Mouse (Mus musculus): Measurements from ENCODE around the gene Fbxo47. TPM values are rescaled to one million over a fixed set of nuclear protein-coding genes. Genes with fewer than 3 reads are reported as not detected.

Gene Fbxo47
- polyA plus RNA-seq (2014; fragmentation: Nextera tagmentation; extraction: Ambion mirVana), result 0.33 and 0.47 TPM in 2 replicates

- H3K4me1 ChIP-seq (ENCODE audit: control insufficient read depth, insufficient read depth, low read length), result no peaks in the 10 kb centered on the region
- peak; percentile 97 for ATAC-seq (ENCODE audit: low FRiP score, low TSS enrichment)
- H3K27ac ChIP-seq (ENCODE audit: low read depth, low read length), result peak within 1 kb of the TSS; percentile 86
- peak within 1 kb of the TSS; percentile 58 for H3K9ac ChIP-seq (ENCODE audit: low read depth, low read length)
- H3K9me3 ChIP-seq (ENCODE audit: control insufficient read depth, low read length), result no peaks in the 10 kb centered on the region
- H3K4me3 ChIP-seq (ENCODE audit: low read length), result peak within 1 kb of the TSS; percentile 56
- WGBS, result under 1% methylated on average over 37 of the region's 37 CpGs
- H3K27me3 ChIP-seq (ENCODE audit: control insufficient read depth, insufficient read depth, low read length), result no peaks in the 10 kb centered on the region
- H3K4me2 ChIP-seq (replicated peaks; ENCODE audit: low read depth, low read length), result peak within 1 kb of the TSS; percentile 54
- H3K36me3 ChIP-seq (ENCODE audit: control insufficient read depth, insufficient read depth, low read length), result no peaks in the 10 kb centered on the region
These were observed at the start of gene Fbxo47 for GRCm38 (mm10) chr11:97883918-97884600. TSS of gene Fbxo47 (minus strand) at chr11:97884154.

- Histone ChIP-seq H3K4me3 (ENCODE audit: low read length) (no peak overlapping the region), H3K4me1 (ENCODE audit: control insufficient read depth, insufficient read depth, low read length) (no peaks in the 10 kb centered on the region), H3K36me3 (ENCODE audit: control insufficient read depth, insufficient read depth, low read length) (no peaks in the 10 kb centered on the region), H3K9ac (ENCODE audit: low read depth, low read length) (no peak overlapping the region), H3K27ac (ENCODE audit: low read depth, low read length) (no peak overlapping the region), H3K4me2 (replicated peaks; ENCODE audit: low read depth, low read length) (no peak overlapping the region), H3K9me3 (ENCODE audit: control insufficient read depth, low read length) (no peaks in the 10 kb centered on the region; the same call in 1 of the 2 replicates), H3K27me3 (ENCODE audit: control insufficient read depth, insufficient read depth, low read length) (no peaks in the 10 kb centered on the region)
- ATAC-seq (ENCODE audit: low FRiP score, low TSS enrichment), result no peak
- WGBS, result 82% methylated on average over 1 of the region's 1 CpGs
These were observed 49.6 kb upstream of the Fbxo47 start for GRCm38 (mm10) chr11:97933553-97933952.

GRCm38 (mm10) chr11:97928905-97929304 is 45.0 kb upstream of the Fbxo47 start:
- ATAC-seq (ENCODE audit: low FRiP score, low TSS enrichment), result no peak
- Histone ChIP-seq H3K27ac (ENCODE audit: low read depth, low read length) (no peak overlapping the region), H3K9me3 (ENCODE audit: control insufficient read depth, low read length) (no peaks in the 10 kb centered on the region; the same call in 1 of the 2 replicates), H3K36me3 (ENCODE audit: control insufficient read depth, insufficient read depth, low read length) (no peaks in the 10 kb centered on the region), H3K4me2 (replicated peaks; ENCODE audit: low read depth, low read length) (no peak overlapping the region), H3K9ac (ENCODE audit: low read depth, low read length) (no peak overlapping the region), H3K4me3 (ENCODE audit: low read length) (no peak overlapping the region), H3K4me1 (ENCODE audit: control insufficient read depth, insufficient read depth, low read length) (no peaks in the 10 kb centered on the region), H3K27me3 (ENCODE audit: control insufficient read depth, insufficient read depth, low read length) (no peaks in the 10 kb centered on the region)
- WGBS, result 57% methylated on average over 4 of the region's 4 CpGs

DNA sequence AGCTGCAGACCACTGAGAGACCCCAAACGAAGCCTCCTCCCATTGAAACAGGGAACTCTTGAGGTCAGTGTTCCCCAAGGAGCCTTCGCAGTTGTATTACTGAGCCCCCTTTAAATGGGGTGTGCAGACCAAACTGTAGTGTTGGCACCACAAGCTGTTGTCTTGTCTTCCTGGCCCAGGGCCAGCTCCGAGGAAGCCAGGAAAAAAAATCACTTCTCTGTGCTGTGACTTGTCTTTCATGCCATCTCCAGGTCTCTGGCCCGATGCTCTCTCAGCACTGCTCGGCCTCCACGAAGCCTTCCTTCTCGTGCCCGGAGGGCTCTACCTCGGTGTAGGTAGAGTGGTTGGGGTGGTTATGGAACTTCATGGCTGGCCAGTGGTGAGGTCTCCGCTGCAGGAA is 40.3 kb upstream of the Fbxo47 start:
- H3K9ac ChIP-seq (ENCODE audit: low read depth, low read length), result no peak overlapping the region
- no peaks in the 10 kb centered on the region for H3K9me3 ChIP-seq (ENCODE audit: control insufficient read depth, low read length)
- no peak overlapping the region for H3K4me2 ChIP-seq (replicated peaks; ENCODE audit: low read depth, low read length)
- no peak overlapping the region for H3K27ac ChIP-seq (ENCODE audit: low read depth, low read length)
- 0 out of 2 replicates have a peak, but pooled peaks cover 4% of the 10 kb centered on the region for H3K4me1 ChIP-seq (ENCODE audit: control insufficient read depth, insufficient read depth, low read length)
- 92% methylated on average over 10 of the region's 10 CpGs for WGBS
- H3K4me3 ChIP-seq (ENCODE audit: low read length), result no peak overlapping the region
- no peak for ATAC-seq (ENCODE audit: low FRiP score, low TSS enrichment)
- H3K27me3 ChIP-seq (ENCODE audit: control insufficient read depth, insufficient read depth, low read length), result no peaks in the 10 kb centered on the region
- H3K36me3 ChIP-seq (ENCODE audit: control insufficient read depth, insufficient read depth, low read length), result no peaks in the 10 kb centered on the region

- H3K4me3 ChIP-seq (ENCODE audit: low read length), result no peak overlapping the region
- H3K27ac ChIP-seq (ENCODE audit: low read depth, low read length), result no peak overlapping the region
- no peak for ATAC-seq (ENCODE audit: low FRiP score, low TSS enrichment)
- no peaks in the 10 kb centered on the region for H3K9me3 ChIP-seq (ENCODE audit: control insufficient read depth, low read length)
- H3K9ac ChIP-seq (ENCODE audit: low read depth, low read length), result no peak overlapping the region
- no peaks in the 10 kb centered on the region for H3K27me3 ChIP-seq (ENCODE audit: control insufficient read depth, insufficient read depth, low read length)
- no peaks in the 10 kb centered on the region for H3K36me3 ChIP-seq (ENCODE audit: control insufficient read depth, insufficient read depth, low read length)
- 0 out of 2 replicates have a peak, but pooled peaks cover 4% of the 10 kb centered on the region for H3K4me1 ChIP-seq (ENCODE audit: control insufficient read depth, insufficient read depth, low read length)
- 71% methylated on average over 9 of the region's 9 CpGs for WGBS
- no peak overlapping the region for H3K4me2 ChIP-seq (replicated peaks; ENCODE audit: low read depth, low read length)
These were observed 39.7 kb upstream of the Fbxo47 start for GRCm38 (mm10) chr11:97923639-97924038.

DNA sequence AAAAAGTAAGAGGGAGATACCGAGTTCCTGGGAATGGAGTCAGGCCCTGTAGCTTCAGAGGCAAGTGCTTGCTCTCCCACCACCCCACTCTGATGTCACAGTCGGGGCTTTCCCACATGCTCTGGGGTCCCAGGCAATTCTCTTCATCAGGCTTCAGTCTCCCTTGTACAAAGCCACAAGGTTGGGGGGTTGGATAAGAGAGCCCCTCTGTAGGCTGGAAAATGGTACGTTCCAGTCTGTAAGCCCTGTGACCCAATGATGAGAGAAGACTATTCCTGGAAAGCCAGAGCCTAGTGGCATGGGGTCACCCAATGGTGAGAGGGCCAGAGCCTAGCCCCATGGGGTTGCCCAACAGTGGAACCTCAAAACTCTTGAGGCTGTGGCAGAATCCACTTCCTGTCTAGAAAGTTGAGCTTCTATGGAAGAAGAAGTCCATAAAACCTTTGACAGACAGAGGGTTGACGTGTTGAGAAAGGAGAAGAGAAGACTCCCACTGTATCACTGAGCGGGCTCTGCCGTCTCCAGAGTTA is 32.1 kb upstream of the Fbxo47 start:
- no peaks in the 10 kb centered on the region for H3K9me3 ChIP-seq (ENCODE audit: control insufficient read depth, low read length)
- no peaks in the 10 kb centered on the region for H3K4me1 ChIP-seq (ENCODE audit: control insufficient read depth, insufficient read depth, low read length)
- H3K9ac ChIP-seq (ENCODE audit: low read depth, low read length), result no peak overlapping the region
- no peak for ATAC-seq (ENCODE audit: low FRiP score, low TSS enrichment)
- WGBS, result 85% methylated on average over 6 of the region's 6 CpGs
- no peaks in the 10 kb centered on the region for H3K36me3 ChIP-seq (ENCODE audit: control insufficient read depth, insufficient read depth, low read length)
- H3K4me2 ChIP-seq (replicated peaks; ENCODE audit: low read depth, low read length), result no peak overlapping the region
- H3K4me3 ChIP-seq (ENCODE audit: low read length), result no peak overlapping the region
- H3K27me3 ChIP-seq (ENCODE audit: control insufficient read depth, insufficient read depth, low read length), result no peaks in the 10 kb centered on the region
- H3K27ac ChIP-seq (ENCODE audit: low read depth, low read length), result no peak overlapping the region

DNA sequence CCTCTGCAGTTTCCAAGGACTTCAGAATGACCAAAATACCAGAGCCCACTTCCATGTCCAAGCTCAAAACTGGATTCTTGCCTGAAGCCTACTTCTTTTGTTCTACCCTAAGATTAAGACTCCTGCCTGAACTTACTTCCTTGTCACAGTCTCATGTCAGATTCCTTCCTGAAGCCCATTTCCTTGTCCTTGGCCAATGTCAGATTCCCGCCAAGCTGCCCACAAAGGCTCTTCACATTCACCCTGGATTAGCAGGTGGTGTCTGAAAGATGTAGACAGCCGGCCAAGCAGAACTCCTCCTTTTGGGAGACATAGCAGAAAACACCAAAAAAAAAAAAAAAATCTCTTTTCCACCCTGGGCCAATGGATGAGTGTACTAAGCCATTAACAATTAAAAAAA is 31.5 kb upstream of the Fbxo47 start:
- no peak overlapping the region for H3K4me3 ChIP-seq (ENCODE audit: low read length)
- no peaks in the 10 kb centered on the region for H3K4me1 ChIP-seq (ENCODE audit: control insufficient read depth, insufficient read depth, low read length)
- H3K9me3 ChIP-seq (ENCODE audit: control insufficient read depth, low read length), result no peaks in the 10 kb centered on the region
- no peaks in the 10 kb centered on the region for H3K36me3 ChIP-seq (ENCODE audit: control insufficient read depth, insufficient read depth, low read length)
- no peak for ATAC-seq (ENCODE audit: low FRiP score, low TSS enrichment)
- 85% methylated on average over 2 of the region's 2 CpGs for WGBS
- no peak overlapping the region for H3K9ac ChIP-seq (ENCODE audit: low read depth, low read length)
- H3K27ac ChIP-seq (ENCODE audit: low read depth, low read length), result no peak overlapping the region
- no peaks in the 10 kb centered on the region for H3K27me3 ChIP-seq (ENCODE audit: control insufficient read depth, insufficient read depth, low read length)
- H3K4me2 ChIP-seq (replicated peaks; ENCODE audit: low read depth, low read length), result no peak overlapping the region

- Histone ChIP-seq H3K4me3 (ENCODE audit: low read length) (no peak overlapping the region), H3K4me1 (ENCODE audit: control insufficient read depth, insufficient read depth, low read length) (no peaks in the 10 kb centered on the region), H3K27me3 (ENCODE audit: control insufficient read depth, insufficient read depth, low read length) (no peaks in the 10 kb centered on the region), H3K27ac (ENCODE audit: low read depth, low read length) (no peak overlapping the region), H3K9me3 (ENCODE audit: control insufficient read depth, low read length) (no peaks in the 10 kb centered on the region), H3K36me3 (ENCODE audit: control insufficient read depth, insufficient read depth, low read length) (no peaks in the 10 kb centered on the region), H3K4me2 (replicated peaks; ENCODE audit: low read depth, low read length) (no peak overlapping the region), H3K9ac (ENCODE audit: low read depth, low read length) (no peak overlapping the region)
- 86% methylated on average over 14 of the region's 14 CpGs for WGBS
- no peak for ATAC-seq (ENCODE audit: low FRiP score, low TSS enrichment)
These were observed 29.2 kb upstream of the Fbxo47 start for GRCm38 (mm10) chr11:97913111-97913510.

GRCm38 (mm10) chr11:97908634-97909348 is 24.8 kb upstream of the Fbxo47 start:
- H3K27ac ChIP-seq (ENCODE audit: low read depth, low read length), result no peak overlapping the region
- H3K9ac ChIP-seq (ENCODE audit: low read depth, low read length), result no peak overlapping the region
- H3K36me3 ChIP-seq (ENCODE audit: control insufficient read depth, insufficient read depth, low read length), result no peaks in the 10 kb centered on the region
- 88% methylated on average over 11 of the region's 11 CpGs for WGBS
- ATAC-seq (ENCODE audit: low FRiP score, low TSS enrichment), result no peak
- no peaks in the 10 kb centered on the region for H3K27me3 ChIP-seq (ENCODE audit: control insufficient read depth, insufficient read depth, low read length)
- H3K4me1 ChIP-seq (ENCODE audit: control insufficient read depth, insufficient read depth, low read length), result no peaks in the 10 kb centered on the region
- H3K9me3 ChIP-seq (ENCODE audit: control insufficient read depth, low read length), result no peaks in the 10 kb centered on the region
- no peak overlapping the region for H3K4me2 ChIP-seq (replicated peaks; ENCODE audit: low read depth, low read length)
- no peak overlapping the region for H3K4me3 ChIP-seq (ENCODE audit: low read length)

Measured in kidney, embryonic 14.5 days (tissue).